Mouse (Mus musculus) lung, adult 2 months (tissue): ENCODE measurements at regions not wholly inside any gene's neighbourhood (a gene's known extent, or its start where the extent isn't known, plus 50 kb on each side); places are given as distances from the start of the nearest gene placed in this dataset.

ENCODE experiments used
- DNase-seq: peaks from one replicate; pipeline ENCODE4 v3.0.0; 2022
- H3K4me1 ChIP-seq: fragments of 200-500 bp; 2 replicates; pipeline ENCODE4 v1.6.1; 2011; ENCODE audit warnings: low read length; ENCODE audit not compliant: control insufficient read depth, insufficient read depth
- H3K4me3 ChIP-seq: fragments of 200-500 bp; replicated peaks from 2 replicates; pipeline ENCODE3; 2011; ENCODE audit warnings: low read depth, mild to moderate bottlenecking, control low read depth, low read length; ENCODE audit errors: extremely low read depth
- CTCF ChIP-seq: fragments of 200-500 bp; IDR thresholded peaks from 2 replicates; pipeline ENCODE4 v1.5.1; 2011; ENCODE audit warnings: mild to moderate bottlenecking, low read length, control low read depth; ENCODE audit not compliant: insufficient read depth
- POLR2A ChIP-seq: fragments of 200-500 bp; IDR thresholded peaks from 2 replicates; pipeline ENCODE4 v1.6.1; 2011; ENCODE audit warnings: low read depth, mild to moderate bottlenecking, control low read depth, low read length, borderline replicate concordance; ENCODE audit errors: extremely low read depth
- WGBS: fragments of 180-500 bp; shearing (Covaris S2); methylation state at CpG from one replicate; pipeline ENCODE4 v1.1.7; 2018; 5-methylcytosine and 5-hydroxymethylcytosine counted together

DNA sequence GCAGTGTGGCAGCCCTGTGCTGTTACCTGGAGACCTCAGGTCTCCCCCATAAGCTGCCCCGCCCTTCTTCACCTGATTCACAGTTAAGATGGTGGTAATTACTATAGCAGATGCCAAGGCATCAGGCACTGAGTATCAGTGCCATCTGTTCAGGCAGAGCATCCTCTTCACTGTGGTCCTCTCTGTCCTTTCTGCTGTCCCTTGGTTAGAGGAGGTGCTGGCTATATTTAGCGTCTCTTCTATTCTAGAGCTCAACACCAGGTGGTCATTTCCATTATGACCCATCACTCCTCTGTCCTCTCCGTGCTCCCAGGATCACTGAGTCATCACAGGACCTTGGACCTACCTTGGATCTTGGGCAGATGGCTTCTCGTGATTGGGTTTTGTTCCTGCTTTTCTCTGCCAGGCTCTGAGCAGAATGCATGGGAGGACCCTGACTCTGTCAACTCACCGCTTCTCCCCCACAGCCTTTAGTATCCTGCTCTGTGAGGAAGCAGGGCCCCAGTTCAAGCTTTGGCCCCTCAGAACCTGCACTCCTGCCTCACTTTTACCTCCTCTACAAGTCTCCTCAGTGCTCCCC, 667.5 kb downstream of the Zfp706 start:
- Histone ChIP-seq H3K4me1 (no peaks in the 10 kb centered on the region), H3K4me3 (no peak overlapping the region)
- 78% methylated on average over 5 of the region's 5 CpGs for WGBS
- TF ChIP-seq POLR2A: no peak
- TF ChIP-seq CTCF: no peak
- DNase-seq: no peak

DNA sequence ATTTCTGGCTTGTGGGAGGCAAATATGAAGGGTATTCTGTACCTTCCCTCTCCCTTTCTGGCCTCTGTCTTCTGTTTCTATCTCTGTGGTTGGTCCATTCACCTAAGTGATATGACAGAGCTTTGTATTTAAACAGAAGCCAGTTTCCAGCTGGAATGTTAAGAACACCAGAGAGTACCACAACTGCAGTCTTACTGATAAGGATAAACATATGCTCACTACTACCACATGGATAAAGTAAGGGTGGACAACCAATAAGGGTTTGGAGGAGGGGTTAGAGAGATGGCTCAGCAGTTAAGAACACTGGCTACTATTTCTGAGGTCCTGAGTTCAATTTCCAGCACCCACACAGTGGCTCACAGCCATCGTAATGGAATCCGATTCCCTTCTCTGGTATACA, 668.8 kb downstream of the Zfp706 start:
- no peak overlapping the region for H3K4me3 ChIP-seq
- H3K4me1 ChIP-seq: peaks cover 3% of the 10 kb centered on the region; the same call in 1 of the 2 replicates
- no peak for DNase-seq
- WGBS: 80% methylated on average over 2 of the region's 2 CpGs
- TF ChIP-seq POLR2A (no peak), CTCF (no peak)

- 72% methylated on average over 2 of the region's 2 CpGs for WGBS
- no peak for TF ChIP-seq CTCF
- TF ChIP-seq POLR2A: no peak
- DNase-seq: no peak
- Histone ChIP-seq H3K4me1 (peaks cover 6% of the 10 kb centered on the region; the same call in 1 of the 2 replicates), H3K4me3 (no peak overlapping the region)
Observed at GRCm38 (mm10) chr15:36336857-36337256, 670.7 kb downstream of the Zfp706 start.

- Histone ChIP-seq H3K4me1 (peaks cover 6% of the 10 kb centered on the region; the same call in 1 of the 2 replicates), H3K4me3 (no peak overlapping the region)
- WGBS: 75% methylated on average over 2 of the region's 2 CpGs
- TF ChIP-seq POLR2A: no peak
- TF ChIP-seq CTCF: no peak
- DNase-seq: no peak
Observed at GRCm38 (mm10) chr15:36335116-36335515, 672.5 kb downstream of the Zfp706 start.

GRCm38 (mm10) chr15:36334436-36335113, 673.0 kb downstream of the Zfp706 start:
- no peak for TF ChIP-seq POLR2A
- peaks cover 6% of the 10 kb centered on the region; the same call in 1 of the 2 replicates for H3K4me1 ChIP-seq
- WGBS: 44% methylated on average over 9 of the region's 9 CpGs
- DNase-seq: no peak
- H3K4me3 ChIP-seq: no peak overlapping the region

DNA sequence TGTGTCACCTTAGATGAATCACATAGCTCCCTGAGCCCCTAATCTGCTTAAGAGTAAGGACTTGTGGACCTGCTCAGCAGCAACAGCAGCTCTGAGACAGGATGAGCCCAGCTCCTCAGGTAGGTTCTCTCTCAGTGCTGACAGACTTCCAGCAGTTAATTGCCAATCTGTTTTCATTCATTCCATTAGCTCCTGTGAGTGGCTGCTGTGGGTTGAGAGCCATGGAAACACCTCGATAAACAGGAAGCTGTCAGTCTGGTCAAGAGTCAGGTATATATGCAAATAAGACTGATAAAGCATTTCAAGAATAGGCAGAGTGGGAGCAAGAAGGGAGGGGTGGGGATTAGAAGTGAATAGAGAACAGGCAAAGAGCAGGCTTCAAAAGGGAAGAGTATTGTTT, 673.7 kb downstream of the Zfp706 start:
- 25% methylated on average over 1 of the region's 1 CpGs for WGBS
- no peak for TF ChIP-seq CTCF
- TF ChIP-seq POLR2A: no peak
- DNase-seq: no peak
- Histone ChIP-seq H3K4me3 (no peak overlapping the region), H3K4me1 (peaks cover 6% of the 10 kb centered on the region; the same call in 1 of the 2 replicates)

DNA sequence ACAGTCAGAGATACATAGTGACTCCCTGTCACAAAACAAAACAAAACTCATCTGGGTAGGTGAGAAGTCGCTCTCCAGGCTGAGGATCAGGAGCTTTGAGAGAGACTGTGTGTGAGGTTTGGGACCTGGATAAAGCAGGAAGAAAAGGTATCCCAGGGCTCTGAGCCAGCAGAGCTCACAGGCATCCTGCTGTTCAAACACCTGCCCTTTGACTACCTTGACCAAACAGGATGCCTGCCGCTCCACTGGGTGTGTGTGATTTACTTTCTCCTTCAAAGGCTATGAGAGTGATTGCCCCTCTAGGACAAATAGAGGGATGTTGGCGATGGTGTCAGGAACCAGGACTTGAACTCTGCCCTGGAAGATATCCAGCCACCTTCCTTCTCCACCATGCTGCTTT, 674.3 kb downstream of the Zfp706 start:
- Histone ChIP-seq H3K4me1 (peaks cover 6% of the 10 kb centered on the region; the same call in 1 of the 2 replicates), H3K4me3 (no peak overlapping the region)
- 65% methylated on average over 3 of the region's 3 CpGs for WGBS
- no peak for DNase-seq
- no peak for TF ChIP-seq CTCF
- no peak for TF ChIP-seq POLR2A
